Mouse (Mus musculus) kidney, adult 2 months (tissue): ENCODE results near the gene P2rx3.

Experiments used
- CTCF ChIP-seq: fragments of 200-500 bp; conservative IDR thresholded peaks from 2 replicates; pipeline ENCODE4 v1.5.1; 2011; ENCODE audit warnings: low read depth, mild to moderate bottlenecking, control low read depth, low read length, moderate library complexity, mixed read lengths; ENCODE audit not compliant: insufficient read depth, insufficient read length
- POLR2A ChIP-seq: fragments of 200-500 bp; IDR thresholded peaks from one replicate; pipeline ENCODE4 v1.6.1; 2011; ENCODE audit warnings: low read depth, low read length, control low read depth

GRCm38 (mm10) chr2:85030989-85031388, 6.3 kb downstream of the P2rx3 start:
- TF ChIP-seq CTCF, result no peak
- TF ChIP-seq POLR2A, result no peak
